Mouse (Mus musculus) liver, embryonic 14.5 days (tissue): ENCODE results near the gene Cmtm3. TPM values are rescaled to one million over a fixed set of nuclear protein-coding genes. Genes with fewer than 3 reads are reported as not detected.
A peak's percentile ranks its signal among the peaks of the same experiment; 100 is the strongest.

Experiments used
- ATAC-seq: fragments of 200-750 bp; cut with Nextera tagmentation; 2 replicates; pipeline ENCODE4 v1.8.0; 2017; ENCODE audit warnings: moderate number of reproducible peaks, mild to moderate bottlenecking, moderate library complexity; ENCODE audit not compliant: insufficient read depth
- DNase-seq, 3 experiments: peaks; one replicate each; pipeline ENCODE4 v3.0.0-alpha.2; 2012 to 2013; ENCODE audit warnings: low read depth in 3 of 3, low spot score in 3 of 3
- H3K27ac ChIP-seq: fragments of 300-500 bp; sonication (generic); 2 replicates; pipeline ENCODE4 v1.5.1; 2014; ENCODE audit warnings: moderate library complexity, mild to moderate bottlenecking, control low read depth, inconsistent platforms
- H3K27me3 ChIP-seq: fragments of 300-500 bp; sonication (generic); 2 replicates; pipeline ENCODE4 v1.6.1; 2014; ENCODE audit warnings: mild to moderate bottlenecking, low read length, moderate library complexity; ENCODE audit not compliant: control insufficient read depth, insufficient read depth
- H3K36me3 ChIP-seq: fragments of 300-500 bp; sonication (generic); replicated peaks from 2 replicates; pipeline ENCODE4 v1.6.1; 2014; ENCODE audit warnings: low read depth; ENCODE audit not compliant: control insufficient read depth, insufficient read depth
- H3K4me1 ChIP-seq, 2 experiments: fragments of 200-500 bp in 1 of 2; fragments of 300-500 bp in 1 of 2; sonication (generic) in 1 of 2; replicated peaks; 2 replicates each; pipeline ENCODE4 v1.6.1; 2012 to 2014; ENCODE audit warnings: antibody characterized with exemption in 1 of 2, inconsistent platforms in 1 of 2, low read length in 1 of 2; ENCODE audit not compliant: control insufficient read depth in 2 of 2, insufficient read depth in 2 of 2
- H3K4me2 ChIP-seq: fragments of 300-500 bp; sonication (generic); 2 replicates; pipeline ENCODE4 v1.6.1; 2014; ENCODE audit warnings: low read depth, mild to moderate bottlenecking, control low read depth, moderate library complexity
- H3K4me3 ChIP-seq, 2 experiments: fragments of 200-500 bp in 1 of 2; fragments of 300-500 bp in 1 of 2; sonication (generic) in 1 of 2; 2 replicates each; pipeline ENCODE4 v1.5.1; 2012 to 2014; ENCODE audit warnings: low read depth in 2 of 2, low read length in 2 of 2, mild to moderate bottlenecking in 2 of 2, control low read depth in 1 of 2, inconsistent platforms in 1 of 2, moderate library complexity in 1 of 2; ENCODE audit not compliant: insufficient read depth in 1 of 2
- H3K9ac ChIP-seq: fragments of 300-500 bp; sonication (generic); replicated peaks from 2 replicates; pipeline ENCODE4 v1.6.1; 2014; ENCODE audit warnings: mild to moderate bottlenecking, control low read depth, moderate library complexity
- H3K9me3 ChIP-seq: fragments of 300-500 bp; sonication (generic); 2 replicates; pipeline ENCODE4 v1.6.1; 2016; ENCODE audit warnings: low read length, mixed read lengths; ENCODE audit not compliant: control insufficient read depth
- CTCF ChIP-seq: IDR thresholded peaks from 2 replicates; pipeline ENCODE4 v1.5.1; 2016; ENCODE audit warnings: antibody characterized with exemption, low read depth, control low read depth
- EP300 ChIP-seq: IDR thresholded peaks from 2 replicates; pipeline ENCODE4 v1.6.1; 2016; ENCODE audit warnings: antibody characterized with exemption, low read depth
- WGBS: fragments of 180-500 bp; shearing (Covaris S2); extraction: QIAGEN DNeasy Blood & Tissue Kit; methylation state at CpG from one replicate; pipeline ENCODE4 v1.1.7; 2014; ENCODE audit not compliant: insufficient replicate concordance; 5-methylcytosine and 5-hydroxymethylcytosine counted together
- polyA plus RNA-seq, 2 experiments: library from polyadenylated mRNA; depleted of rRNA in 1 of 2; stranded (reverse) in 1 of 2; unstranded in 1 of 2; fragments of >200 nt; fragmentation: Nextera tagmentation in 1 of 2; extraction: Ambion mirVana in 1 of 2; gene quantifications; 2 replicates each; pipeline versions ENCODE4 v1.2.1 to v1.2.3; 2012 to 2014

The Cmtm3 gene
- polyA plus RNA-seq, 2 experiments, result 14.3 to 14.6 TPM

GRCm38 (mm10) chr8:104353186-104353585 is 14.0 kb downstream of the Cmtm3 start:
- Histone ChIP-seq H3K4me1 (no peaks in the 10 kb centered on the region), H3K4me2 (no peak overlapping the region), H3K9ac (no peak overlapping the region), H3K27ac (no peak overlapping the region), H3K4me3 (no peak overlapping the region), H3K27me3 (no peaks in the 10 kb centered on the region), H3K9me3 (no peaks in the 10 kb centered on the region), H3K36me3 (no peaks in the 10 kb centered on the region)
- 45% methylated on average over 5 of the region's 5 CpGs for whole genome bisulfite sequencing
- ATAC-seq (no peak), DNase-seq (no peak)
- TF ChIP-seq EP300 (no peak), CTCF (peak; percentile 42)

- Histone ChIP-seq H3K27ac (no peak overlapping the region), H3K4me3 (no peak overlapping the region), H3K27me3 (no peaks in the 10 kb centered on the region), H3K4me2 (no peak overlapping the region), H3K36me3 (no peaks in the 10 kb centered on the region), H3K4me1 (no peaks in the 10 kb centered on the region), H3K9me3 (no peaks in the 10 kb centered on the region), H3K9ac (no peak overlapping the region)
- no peak for TF ChIP-seq CTCF
- TF ChIP-seq EP300, result no peak
- ATAC-seq, result no peak
- no peak for DNase-seq
- 71% methylated on average over 10 of the region's 10 CpGs for WGBS
Measured at GRCm38 (mm10) chr8:104354504-104354903, 15.3 kb downstream of the Cmtm3 start.

GRCm38 (mm10) chr8:104358637-104359036 is 19.4 kb downstream of the Cmtm3 start:
- WGBS, result 67% methylated on average over 3 of the region's 3 CpGs
- no peak overlapping the region for H3K27ac ChIP-seq
- no peaks in the 10 kb centered on the region for H3K27me3 ChIP-seq
- no peaks in the 10 kb centered on the region for H3K36me3 ChIP-seq
- DNase-seq (no peak), ATAC-seq (no peak)
- H3K4me3 ChIP-seq, result no peak overlapping the region
- peaks cover 0 to 6% of the 10 kb centered on the region in 2 experiments; a peak in 2 of 4 replicates for H3K4me1 ChIP-seq
- no peak overlapping the region for H3K9ac ChIP-seq
- no peak for TF ChIP-seq CTCF
- TF ChIP-seq EP300, result no peak
- no peaks in the 10 kb centered on the region for H3K9me3 ChIP-seq
- no peak overlapping the region for H3K4me2 ChIP-seq

- DNase-seq, result no peak
- WGBS, result 66% methylated on average over 15 of the region's 15 CpGs
- H3K36me3 ChIP-seq, result no peaks in the 10 kb centered on the region
- H3K9ac ChIP-seq, result no peak overlapping the region
- H3K27me3 ChIP-seq, result no peaks in the 10 kb centered on the region
- H3K4me2 ChIP-seq, result no peak overlapping the region
- no peak overlapping the region for H3K4me3 ChIP-seq
- H3K4me1 ChIP-seq, result peaks cover 0 to 6% of the 10 kb centered on the region in 2 experiments; a peak in 2 of 4 replicates
- peak; percentile 35; the same call in 1 of the 2 replicates for ATAC-seq
- TF ChIP-seq CTCF (no peak), EP300 (no peak)
- H3K27ac ChIP-seq, result no peak overlapping the region
- no peaks in the 10 kb centered on the region for H3K9me3 ChIP-seq
Measured at GRCm38 (mm10) chr8:104359778-104360456, 20.7 kb downstream of the Cmtm3 start.

- 69% methylated on average over 9 of the region's 9 CpGs for WGBS
- no peak overlapping the region for H3K4me3 ChIP-seq
- no peak overlapping the region for H3K9ac ChIP-seq
- H3K36me3 ChIP-seq, result no peaks in the 10 kb centered on the region
- no peak overlapping the region for H3K4me2 ChIP-seq
- no peaks in the 10 kb centered on the region for H3K27me3 ChIP-seq
- H3K4me1 ChIP-seq, result no peaks in the 10 kb centered on the region
- DNase-seq (no peak), ATAC-seq (no peak)
- TF ChIP-seq EP300, result no peak
- no peak for TF ChIP-seq CTCF
- H3K9me3 ChIP-seq, result no peaks in the 10 kb centered on the region
- H3K27ac ChIP-seq, result no peak overlapping the region
Measured at GRCm38 (mm10) chr8:104365695-104366094, 26.5 kb downstream of the Cmtm3 start.
